Mouse (Mus musculus) cerebral cortex, adult 2 months (tissue): ENCODE measurements around the gene Tamm41.

Experiments used
- WGBS: fragments of 180-500 bp; shearing (Covaris S2); methylation state at CpG from one replicate; pipeline ENCODE4 v1.1.7; 2018; 5-methylcytosine and 5-hydroxymethylcytosine counted together

The Tamm41 gene

DNA sequence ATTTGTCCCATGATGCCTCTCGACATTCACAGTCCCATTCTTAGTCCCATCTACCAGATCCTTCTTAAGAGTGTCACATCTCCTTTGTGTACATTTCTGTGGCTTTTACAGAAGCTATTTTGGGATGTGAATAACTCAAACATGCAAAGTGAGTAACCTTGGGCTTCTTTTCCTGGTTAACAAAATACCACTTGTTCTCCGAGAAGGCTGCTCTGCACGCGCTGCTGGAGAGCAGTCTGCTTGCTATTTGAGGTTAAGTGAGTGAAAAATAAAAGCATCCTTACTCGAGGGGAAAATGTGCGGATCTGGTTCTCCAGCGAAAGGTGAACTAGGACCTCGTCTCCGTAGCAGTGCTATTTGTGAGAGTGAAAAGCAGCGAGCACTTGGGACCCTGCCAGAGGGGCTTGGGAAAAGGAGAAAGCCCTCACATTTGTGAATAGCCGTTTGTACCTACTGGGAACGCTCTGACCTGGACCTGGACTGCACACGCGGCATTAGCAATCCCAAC lies 10.1 kb downstream of the Tamm41 start:
- WGBS: 64% methylated on average over 14 of the region's 14 CpGs

GRCm38 (mm10) chr6:115022876-115023275 lies 14.8 kb downstream of the Tamm41 start:
- 60% methylated on average over 9 of the region's 9 CpGs for WGBS

- whole genome bisulfite sequencing: 94% methylated on average over 13 of the region's 13 CpGs
These were observed 22.2 kb downstream of the Tamm41 start for GRCm38 (mm10) chr6:115015461-115015860.

GRCm38 (mm10) chr6:115013574-115013973 lies 24.1 kb downstream of the Tamm41 start:
- 94% methylated on average over 4 of the region's 4 CpGs for WGBS

- 77% methylated on average over 8 of the region's 8 CpGs for WGBS
These were observed 25.9 kb downstream of the Tamm41 start for GRCm38 (mm10) chr6:115011792-115012191.

DNA sequence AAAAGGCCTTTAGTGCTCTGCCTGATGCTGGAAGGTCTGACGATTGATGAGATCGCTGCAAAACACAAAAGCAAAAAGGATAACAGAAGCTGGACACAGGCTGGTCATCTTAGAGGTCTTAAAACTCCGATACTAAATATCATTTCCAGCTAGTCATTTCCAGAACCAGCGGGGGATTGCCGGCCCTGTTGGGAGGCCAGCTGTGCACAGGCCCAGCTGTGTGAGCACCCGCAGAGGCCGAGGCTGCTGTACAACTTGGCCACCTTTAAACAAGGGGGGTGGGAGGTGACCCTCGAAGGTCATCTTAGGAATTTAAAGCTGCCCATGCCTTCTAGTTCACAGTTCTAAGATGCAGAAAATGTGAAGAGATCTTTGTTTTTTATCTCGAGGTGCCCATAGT lies 26.9 kb downstream of the Tamm41 start:
- WGBS: 88% methylated on average over 9 of the region's 9 CpGs

DNA sequence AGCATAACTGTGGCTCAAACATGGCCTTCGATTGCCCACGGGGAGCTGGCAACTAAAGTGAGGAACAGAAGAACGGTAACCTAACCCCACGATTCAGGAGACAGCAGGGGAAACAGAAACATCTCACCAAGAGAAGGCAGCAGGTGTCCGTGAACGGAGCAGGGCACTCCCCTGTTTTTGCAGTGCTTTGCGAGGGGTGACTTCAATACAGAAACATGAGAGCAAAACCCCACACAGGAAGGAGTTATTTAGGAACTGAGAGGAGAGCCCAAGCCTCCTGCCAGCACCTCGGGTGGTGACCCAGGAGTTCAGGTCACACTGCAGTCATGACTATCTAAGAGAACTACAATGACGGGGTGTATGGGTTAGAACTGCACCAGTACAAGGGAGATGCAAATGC lies 27.4 kb downstream of the Tamm41 start:
- WGBS: 88% methylated on average over 9 of the region's 9 CpGs

DNA sequence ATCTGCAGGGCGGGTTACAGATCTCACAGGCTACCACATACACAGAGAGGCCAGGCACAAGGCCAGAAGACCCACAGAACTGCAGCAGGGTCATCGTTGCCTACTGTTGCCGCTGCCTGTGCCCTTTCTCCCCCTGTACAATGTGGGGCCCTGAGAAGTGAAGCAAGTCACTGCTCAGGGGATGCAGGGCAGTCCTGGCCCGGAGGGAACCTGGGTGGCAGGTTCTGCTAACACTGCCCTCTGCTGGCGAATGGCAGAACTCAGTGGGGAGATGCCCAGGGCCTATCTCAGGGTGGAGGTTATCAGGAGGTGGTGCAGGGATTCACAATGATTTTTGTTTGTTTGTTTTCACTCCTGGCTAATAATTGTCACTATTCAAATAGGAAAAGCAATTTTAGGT lies 29.9 kb downstream of the Tamm41 start:
- WGBS: 32% methylated on average over 5 of the region's 5 CpGs

DNA sequence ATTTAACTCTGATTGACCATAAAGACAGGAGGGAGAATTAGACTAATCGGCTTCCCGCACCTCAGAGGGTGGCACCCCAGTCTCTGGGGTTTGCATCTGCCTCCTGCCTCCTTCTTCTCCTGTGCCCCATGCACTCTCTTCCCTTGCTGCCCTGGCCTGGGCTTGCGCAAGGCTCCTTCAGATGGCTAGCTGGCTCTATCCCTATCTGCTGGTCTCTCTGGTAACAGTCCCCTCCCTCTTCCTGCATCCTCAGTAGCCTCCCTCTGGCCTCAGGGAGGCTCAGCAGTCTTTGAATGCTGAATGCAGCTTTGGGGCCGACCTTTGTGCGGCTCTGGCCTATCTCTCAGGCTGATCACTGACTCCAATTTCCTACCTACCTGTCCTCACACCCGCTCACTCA lies 30.7 kb downstream of the Tamm41 start:
- WGBS: 86% methylated on average over 6 of the region's 6 CpGs

- WGBS: 66% methylated on average over 3 of the region's 3 CpGs
These were observed 31.6 kb downstream of the Tamm41 start for GRCm38 (mm10) chr6:115006065-115006464.

DNA sequence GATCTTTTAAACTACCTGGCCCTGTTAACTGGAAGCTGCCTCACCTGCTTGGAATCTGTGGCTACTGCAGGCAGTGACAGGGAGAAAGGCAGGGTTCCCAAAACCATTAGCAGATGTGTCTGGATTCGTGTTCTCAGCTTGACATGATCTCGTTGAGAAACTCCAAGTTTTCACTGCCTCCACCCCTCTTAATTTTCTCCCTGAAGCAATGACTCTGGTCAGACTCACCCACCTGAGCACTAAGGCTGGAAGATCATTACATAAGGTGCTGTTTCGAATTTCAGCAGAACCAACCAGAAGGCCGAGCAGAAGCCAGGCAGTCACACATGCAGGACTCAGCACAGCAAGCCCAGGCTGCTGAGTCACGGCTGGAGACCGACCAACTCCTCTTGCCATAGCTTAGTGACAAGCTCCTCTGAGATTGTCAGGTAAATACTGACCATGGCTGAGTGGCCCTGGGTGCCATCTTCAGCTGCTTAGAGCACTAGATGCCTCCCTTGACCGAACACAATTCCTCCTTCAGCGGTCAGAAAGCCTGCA lies 32.3 kb downstream of the Tamm41 start:
- WGBS: 72% methylated on average over 8 of the region's 8 CpGs

GRCm38 (mm10) chr6:115004636-115005035 lies 33.0 kb downstream of the Tamm41 start:
- 73% methylated on average over 8 of the region's 8 CpGs for WGBS

GRCm38 (mm10) chr6:114998374-114999031 lies 39.2 kb downstream of the Tamm41 start:
- WGBS: 73% methylated on average over 16 of the region's 16 CpGs

DNA sequence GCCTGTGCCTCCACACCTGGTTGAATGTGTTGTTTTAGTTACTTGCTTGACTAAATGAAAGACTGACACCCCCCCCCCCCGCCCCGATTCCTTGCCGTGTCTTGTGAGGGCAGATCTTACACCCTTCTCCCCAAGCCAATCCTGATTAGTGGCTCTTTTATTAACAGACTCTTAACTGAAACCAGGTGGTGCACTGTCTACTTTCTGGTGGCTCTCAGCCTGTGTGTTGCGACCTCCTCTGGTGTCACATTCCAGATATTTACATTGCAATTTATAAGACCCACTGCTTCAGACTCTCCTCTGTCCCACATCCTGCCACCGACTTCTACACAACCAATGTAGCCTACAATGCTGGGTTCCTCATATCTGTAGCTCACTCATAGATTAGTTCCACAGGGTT lies 40.2 kb downstream of the Tamm41 start:
- 88% methylated on average over 5 of the region's 5 CpGs for WGBS

DNA sequence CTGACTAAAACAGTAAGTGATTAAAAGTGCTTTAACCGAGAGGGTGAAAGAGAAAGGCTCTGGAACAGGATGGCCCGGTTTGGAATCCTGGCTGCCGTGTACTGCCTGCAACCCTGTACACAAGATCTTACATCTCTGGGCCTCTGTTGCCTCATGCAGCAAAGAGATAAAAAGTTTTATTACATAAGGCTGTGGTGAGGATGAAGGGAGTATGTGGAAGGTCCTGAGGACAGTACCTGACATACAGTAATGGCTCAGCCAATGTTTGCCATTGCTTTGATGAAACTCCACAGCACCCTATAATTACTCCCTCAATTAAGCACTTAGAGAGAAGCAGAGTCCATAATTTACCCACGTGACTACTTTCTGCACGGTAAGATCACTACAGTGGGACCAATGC lies 40.8 kb downstream of the Tamm41 start:
- 95% methylated on average over 5 of the region's 5 CpGs for WGBS

DNA sequence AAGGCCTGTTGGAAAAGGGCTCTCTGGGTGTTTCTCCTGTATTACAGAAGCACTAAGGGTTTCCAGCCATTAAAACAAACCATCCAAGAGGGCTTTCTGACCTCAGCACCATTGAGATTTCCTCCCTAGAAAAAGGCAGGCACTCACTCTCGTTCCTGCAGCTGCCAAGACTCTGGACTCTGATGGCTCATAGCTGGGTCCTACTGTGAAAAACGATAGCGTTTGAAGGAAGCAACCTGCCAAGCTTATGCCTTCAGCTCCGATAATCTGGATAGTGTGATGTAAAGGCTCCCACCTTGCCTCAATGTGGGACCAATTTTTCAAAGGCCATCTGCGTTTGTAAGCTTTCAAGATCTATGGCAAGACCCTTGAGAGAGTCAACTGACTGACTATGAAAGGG lies 43.6 kb downstream of the Tamm41 start:
- 49% methylated on average over 5 of the region's 5 CpGs for WGBS

DNA sequence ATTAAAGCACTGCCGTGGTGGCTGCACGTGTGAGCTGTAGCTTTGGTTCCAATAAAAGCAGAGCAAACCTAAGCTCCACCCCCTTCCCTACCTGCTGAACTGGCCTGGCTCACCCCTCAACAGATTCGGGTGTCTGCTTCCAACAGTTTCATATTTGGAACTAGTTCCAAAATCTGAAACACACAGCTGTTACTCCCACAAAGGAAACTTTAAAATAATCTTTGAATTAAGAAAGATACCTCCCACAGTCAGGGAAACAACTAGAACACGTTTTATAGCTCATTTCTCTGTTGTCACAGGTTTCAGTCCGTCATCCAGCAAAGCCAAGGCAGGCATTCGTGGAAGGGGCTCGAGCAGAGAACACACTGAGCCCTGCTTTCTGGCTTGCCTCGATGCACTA lies 44.0 kb downstream of the Tamm41 start:
- 42% methylated on average over 8 of the region's 8 CpGs for whole genome bisulfite sequencing

GRCm38 (mm10) chr6:114991909-114992308 lies 45.8 kb downstream of the Tamm41 start:
- 83% methylated on average over 4 of the region's 4 CpGs for WGBS

DNA sequence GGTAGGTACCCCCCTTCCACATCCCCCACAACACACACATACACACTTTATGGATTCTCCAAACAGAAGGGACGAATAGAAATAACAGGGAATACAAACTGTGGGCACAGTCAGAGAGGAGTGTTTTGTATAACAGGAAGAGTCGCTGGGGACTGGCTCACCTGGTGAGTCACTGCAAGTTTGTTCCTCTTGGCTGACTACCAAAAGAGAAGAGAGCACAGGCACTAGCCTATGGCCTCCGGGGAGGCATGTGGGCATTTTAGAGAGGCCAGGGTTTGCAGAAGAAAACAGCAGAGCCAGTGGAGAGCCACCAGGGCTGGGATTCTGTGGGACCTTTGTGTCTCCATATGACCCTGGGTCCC lies 49.1 kb downstream of the Tamm41 start:
- 31% methylated on average over 3 of the region's 3 CpGs for WGBS

- 65% methylated on average over 7 of the region's 7 CpGs for WGBS
These were observed 49.6 kb downstream of the Tamm41 start for GRCm38 (mm10) chr6:114987966-114988618.

DNA sequence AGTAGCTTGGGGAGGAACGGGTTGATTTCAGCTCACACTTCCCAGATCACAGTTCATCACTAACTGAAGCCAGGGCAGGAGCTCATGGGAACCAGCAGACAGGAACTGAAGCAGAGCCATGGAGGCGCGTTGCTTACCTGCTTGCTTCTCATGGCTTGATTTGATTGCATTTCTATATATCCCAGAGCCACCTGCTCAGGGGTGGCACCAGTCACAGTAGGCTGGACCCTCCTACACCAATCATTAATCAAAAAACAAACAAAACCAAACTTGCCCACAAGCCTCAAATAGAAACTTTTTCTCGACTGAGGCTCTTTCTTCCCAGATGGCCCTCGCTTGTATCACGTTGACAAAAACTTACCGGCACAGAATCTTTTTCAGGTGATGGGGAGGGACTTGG lies 55.0 kb downstream of the Tamm41 start:
- WGBS: 70% methylated on average over 7 of the region's 7 CpGs

DNA sequence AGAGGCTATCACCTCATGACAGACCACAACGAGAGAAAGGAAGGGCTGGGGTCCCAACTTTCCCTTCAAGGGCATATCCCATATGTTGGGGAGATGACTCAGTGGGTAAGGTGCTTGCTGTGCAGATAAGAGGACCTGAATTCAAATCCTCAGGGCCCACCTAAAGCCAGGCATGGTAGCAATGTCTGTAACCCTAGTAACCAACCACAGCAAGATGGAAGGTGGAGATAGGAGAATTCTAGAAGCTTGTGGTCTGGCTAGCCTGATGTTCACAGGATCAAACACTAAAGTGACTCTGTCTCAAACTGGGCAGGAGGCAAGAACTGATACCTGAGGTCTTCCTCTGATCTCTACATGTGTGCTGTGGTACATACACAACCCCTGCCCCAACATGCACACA lies 58.0 kb downstream of the Tamm41 start:
- 71% methylated on average over 1 of the region's 1 CpGs for WGBS

DNA sequence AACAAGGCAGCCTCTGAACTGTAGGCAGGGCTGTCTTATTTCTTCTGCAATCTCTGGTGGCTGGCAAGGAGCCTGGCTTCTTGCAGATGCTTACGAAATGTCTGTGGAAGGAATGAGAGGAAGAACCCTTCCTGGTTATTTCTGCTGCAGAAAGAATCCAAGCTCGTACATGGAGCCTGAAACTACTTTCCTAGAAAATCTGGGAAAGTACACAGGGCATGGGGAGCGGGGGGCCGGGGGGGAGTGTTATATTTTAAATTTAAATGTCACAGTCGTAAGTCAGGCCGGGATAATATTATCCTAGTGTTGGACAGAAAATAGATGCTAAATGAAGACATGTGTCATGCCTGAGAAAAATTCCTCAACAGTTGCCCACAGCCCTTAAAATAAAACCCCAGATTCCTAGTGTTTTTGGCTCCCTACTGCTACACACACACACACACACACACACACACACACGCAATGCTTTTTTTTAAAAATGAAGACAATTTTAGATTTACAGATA lies 60.7 kb downstream of the Tamm41 start:
- 44% methylated on average over 7 of the region's 7 CpGs for WGBS
